Mouse (Mus musculus) small intestine, adult 2 months (tissue): ENCODE results near the gene Slc34a3. TPM values are rescaled to one million over a fixed set of nuclear protein-coding genes. Genes with fewer than 3 reads are reported as not detected.

Source experiments
- H3K27ac ChIP-seq: fragments of 200-500 bp; 2 replicates; pipeline ENCODE4 v1.5.1; 2012; ENCODE audit warnings: low read depth, low read length, control low read depth, inconsistent platforms; ENCODE audit not compliant: insufficient read depth
- H3K27me3 ChIP-seq: fragments of 200-500 bp; 2 replicates; pipeline ENCODE4 v1.6.1; 2012; ENCODE audit warnings: mild to moderate bottlenecking, moderate library complexity, low read length, inconsistent platforms; ENCODE audit not compliant: control insufficient read depth, insufficient read depth
- H3K36me3 ChIP-seq: fragments of 200-500 bp; 2 replicates; pipeline ENCODE4 v1.6.1; 2012; ENCODE audit warnings: mild to moderate bottlenecking, low read length, control low read depth, inconsistent platforms; ENCODE audit not compliant: control insufficient read depth, insufficient read depth
- H3K4me1 ChIP-seq: fragments of 200-500 bp; 2 replicates; pipeline ENCODE4 v1.6.1; 2012; ENCODE audit warnings: low read length, inconsistent platforms, mixed read lengths; ENCODE audit not compliant: control insufficient read depth, insufficient read depth, insufficient read length
- H3K4me3 ChIP-seq: fragments of 200-500 bp; 2 replicates; pipeline ENCODE4 v1.5.1; 2012; ENCODE audit warnings: low read depth, mild to moderate bottlenecking, control low read depth, inconsistent platforms, low read length, moderate library complexity
- CTCF ChIP-seq: fragments of 200-500 bp; IDR thresholded peaks from 2 replicates; pipeline ENCODE4 v1.5.1; 2012; ENCODE audit warnings: low read depth, mild to moderate bottlenecking, control low read depth, inconsistent platforms, low read length, moderate library complexity, mixed read lengths; ENCODE audit not compliant: insufficient replicate concordance, insufficient read length; ENCODE audit errors: extremely low read depth
- POLR2A ChIP-seq: fragments of 200-500 bp; IDR thresholded peaks from 2 replicates; pipeline ENCODE4 v1.6.1; 2012; ENCODE audit warnings: low read depth, mild to moderate bottlenecking, control low read depth, inconsistent platforms, low read length, moderate library complexity
- WGBS: fragments of 180-500 bp; shearing (Covaris S2); methylation state at CpG from one replicate; pipeline ENCODE4 v1.1.7; 2018; 5-methylcytosine and 5-hydroxymethylcytosine counted together
- polyA plus RNA-seq: library from polyadenylated mRNA; depleted of rRNA; stranded (reverse); fragments of >200 nt; gene quantifications from 2 replicates; pipeline ENCODE4 v1.2.3, GENCODE M21; 2012

Slc34a3 gene
- polyA plus RNA-seq, 1 experiment: 5.6 TPM

- Histone ChIP-seq H3K4me3 (no peak overlapping the region), H3K27ac (no peak overlapping the region), H3K4me1 (peaks cover 20% of the 10 kb centered on the region; the same call in 1 of the 2 replicates), H3K36me3 (peaks cover 53% of the 10 kb centered on the region), H3K27me3 (no peaks in the 10 kb centered on the region)
- 92% methylated on average over 2 of the region's 2 CpGs for WGBS
- TF ChIP-seq CTCF (no peak), POLR2A (no peak)
These were observed 33.5 kb downstream of the Slc34a3 start for GRCm38 (mm10) chr2:25200631-25201030.

- Histone ChIP-seq H3K27me3 (no peaks in the 10 kb centered on the region), H3K36me3 (peaks cover 35% of the 10 kb centered on the region), H3K4me3 (no peak overlapping the region), H3K27ac (peak overlapping the region; percentile 97), H3K4me1 (peaks cover 40% of the 10 kb centered on the region)
- no peak for TF ChIP-seq POLR2A
- TF ChIP-seq CTCF: no peak
These were observed 36.2 kb downstream of the Slc34a3 start for GRCm38 (mm10) chr2:25197946-25198345.

- WGBS: 4% methylated on average over 2 of the region's 2 CpGs
- no peak for TF ChIP-seq POLR2A
- no peak for TF ChIP-seq CTCF
- Histone ChIP-seq H3K27ac (peak overlapping the region; percentile 97), H3K4me3 (peak overlapping the region; percentile 69; the same call in 1 of the 2 replicates), H3K36me3 (peaks cover 29% of the 10 kb centered on the region), H3K27me3 (no peaks in the 10 kb centered on the region), H3K4me1 (peaks cover 40% of the 10 kb centered on the region)
These were observed 37.0 kb downstream of the Slc34a3 start for GRCm38 (mm10) chr2:25197191-25197590.

- peak; percentile 63 for TF ChIP-seq POLR2A
- no peak for TF ChIP-seq CTCF
- WGBS: 2% methylated on average over 8 of the region's 8 CpGs
- peaks cover 40% of the 10 kb centered on the region for H3K4me1 ChIP-seq
- H3K27ac ChIP-seq: peak within 1 kb of the TSS; percentile 97
- H3K4me3 ChIP-seq: peak within 1 kb of the TSS; percentile 69
- H3K27me3 ChIP-seq: no peaks in the 10 kb centered on the region
- H3K36me3 ChIP-seq: peaks cover 26% of the 10 kb centered on the region
These were observed 37.8 kb downstream of the Slc34a3 start, which contains the start of gene Tor4a for GRCm38 (mm10) chr2:25196172-25196954. Tor4a (minus strand) TSS chr2:25196886.

- Histone ChIP-seq H3K4me1 (peaks cover 40% of the 10 kb centered on the region), H3K27ac (peak overlapping the region; percentile 97), H3K36me3 (peaks cover 17% of the 10 kb centered on the region), H3K4me3 (peak overlapping the region; percentile 69), H3K27me3 (no peaks in the 10 kb centered on the region)
- 7% methylated on average over 55 of the region's 55 CpGs for WGBS
- no peak for TF ChIP-seq POLR2A
- TF ChIP-seq CTCF: no peak
These were observed 38.7 kb downstream of the Slc34a3 start for GRCm38 (mm10) chr2:25195211-25196156.

GRCm38 (mm10) chr2:25194486-25195171 is 39.5 kb downstream of the Slc34a3 start:
- peak overlapping the region; percentile 97 for H3K27ac ChIP-seq
- TF ChIP-seq POLR2A (0 out of 2 replicates have a peak, but pooled peaks have one; percentile 26), CTCF (no peak)
- no peaks in the 10 kb centered on the region for H3K27me3 ChIP-seq
- H3K36me3 ChIP-seq: peaks cover 8% of the 10 kb centered on the region; the same call in 1 of the 2 replicates
- 58% methylated on average over 17 of the region's 17 CpGs for WGBS
- peaks cover 40% of the 10 kb centered on the region for H3K4me1 ChIP-seq
- H3K4me3 ChIP-seq: peak overlapping the region; percentile 69
